Mouse (Mus musculus) bone marrow macrophage, adult 2 months (primary cell): ENCODE measurements around the gene Ikbke.

Experiments used
- CTCF ChIP-seq: IDR thresholded peaks from 2 replicates; pipeline ENCODE4 v1.5.1; 2012; ENCODE audit warnings: low read depth, mild to moderate bottlenecking, low read length, moderate library complexity
- POLR2A ChIP-seq: IDR thresholded peaks from 2 replicates; pipeline ENCODE4 v1.6.1; 2012; ENCODE audit warnings: mild to moderate bottlenecking, low read depth, low read length, borderline replicate concordance

- TF ChIP-seq CTCF, result no peak
- TF ChIP-seq POLR2A, result no peak
Observed at GRCm38 (mm10) chr1:131204461-131204860, 74.9 kb downstream of the Ikbke start.
